Mouse (Mus musculus) small intestine, adult 10 weeks (tissue): Measurements from ENCODE around the gene Rad17. TPM values are rescaled to one million over a fixed set of nuclear protein-coding genes. Genes with fewer than 3 reads are reported as not detected.

Experiments
- polyA plus RNA-seq: library from polyadenylated mRNA; stranded (reverse); fragments of 350-450 nt; fragmentation: Illumina TruSeq; extraction: RNeasy Lipid Tissue Mini Kit (QIAGEN cat#74804); gene quantifications from one replicate; pipeline ENCODE4 v1.2.3, GENCODE M21; 2014; ENCODE audit warnings: low replicate concordance

The Rad17 gene
- 37.1 TPM for polyA plus RNA-seq

DNA sequence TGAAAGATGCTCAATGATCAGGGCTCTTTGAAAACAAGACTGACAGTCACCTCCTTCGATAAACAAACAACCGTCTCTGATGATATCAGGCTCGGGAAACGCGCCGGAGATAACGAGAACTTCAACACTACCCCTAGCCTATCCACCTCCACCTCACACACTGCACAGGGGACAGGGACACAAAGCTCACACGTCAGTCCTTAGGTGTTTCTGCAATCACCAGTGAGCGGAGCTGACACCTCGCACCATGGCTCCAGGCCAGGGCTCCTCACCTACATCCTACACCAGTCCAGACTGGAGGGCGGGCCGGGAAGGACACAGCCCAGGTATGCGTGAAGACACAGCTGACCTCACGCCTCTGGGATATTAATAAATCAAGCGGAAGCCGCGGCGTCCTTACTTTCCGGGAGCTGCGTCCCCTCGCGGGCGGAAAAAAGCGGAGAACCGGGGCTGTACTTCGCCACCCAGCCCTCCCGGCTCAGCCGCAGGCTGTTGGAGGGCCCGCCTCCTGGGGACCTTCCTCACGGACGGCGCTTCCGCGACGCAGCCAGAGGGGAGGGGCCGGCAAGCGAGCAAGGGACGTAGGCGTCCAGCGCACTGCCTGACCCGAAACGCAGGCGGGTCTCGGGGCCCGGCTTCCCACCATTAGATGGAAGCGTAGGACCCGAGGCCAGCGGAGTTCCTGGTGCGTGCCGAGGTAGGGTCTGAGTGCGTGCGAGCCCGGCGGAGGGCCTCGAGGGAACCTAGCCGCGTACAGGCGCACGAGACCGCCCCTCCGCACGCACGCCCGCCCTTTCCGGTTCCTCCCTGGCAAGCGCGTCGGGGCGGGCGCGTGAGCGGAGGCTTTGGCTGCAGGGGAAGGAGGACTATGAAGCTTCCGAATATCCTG is at the start of gene Rad17, which contains the start of gene Ak6:
TSS of gene Rad17 (minus strand) at position 502 of the 889 bp plus-strand sequence.
TSS of gene Ak6 (plus strand) at position 430 of the 889 bp plus-strand sequence.

DNA sequence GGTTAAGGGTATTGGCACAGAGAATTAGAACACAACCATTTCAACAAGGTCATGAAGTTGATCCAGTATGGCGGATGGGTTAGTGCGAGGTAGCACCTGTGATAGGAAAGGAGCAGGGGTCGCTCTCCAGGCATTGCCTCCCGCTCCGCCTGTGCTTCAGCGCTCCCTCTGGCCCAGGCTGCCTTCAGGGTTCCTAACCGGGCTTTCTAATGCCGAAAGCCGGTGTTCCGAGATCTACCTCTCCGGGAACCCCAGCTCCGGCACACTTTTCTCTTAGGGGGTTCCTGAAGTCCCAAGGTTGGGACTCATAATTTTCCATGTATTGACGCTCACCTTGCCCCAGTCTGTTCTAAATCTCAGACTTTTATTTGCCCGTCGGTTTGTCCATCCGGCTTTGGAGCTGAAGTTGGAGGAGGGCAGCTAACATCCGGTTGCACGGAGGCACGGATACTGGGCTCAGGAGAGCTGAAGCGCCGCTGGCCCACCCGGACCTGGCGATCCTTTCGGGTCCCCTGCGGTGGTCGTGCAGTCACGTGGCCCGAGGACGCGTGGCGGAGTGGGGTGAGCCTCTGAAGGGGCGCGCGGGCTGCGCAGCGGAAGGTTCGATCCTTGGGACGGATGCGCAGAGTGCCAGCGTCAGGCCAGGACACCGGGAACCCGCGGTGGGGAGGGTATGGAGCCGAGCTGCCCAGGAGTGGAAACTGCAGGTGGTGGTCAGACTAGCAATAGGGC is 18.6 kb upstream of the Rad17 start, which contains the start of gene Ccdc125:
TSS of gene Ccdc125 (plus strand) at position 427 of the 732 bp plus-strand sequence.

GRCm38 (mm10) chr13:100651439-100652186 is 762 bp upstream of the Rad17 start, which contains the start of gene Taf9:
TSS of gene Taf9 (plus strand) at chr13:100651579.

DNA sequence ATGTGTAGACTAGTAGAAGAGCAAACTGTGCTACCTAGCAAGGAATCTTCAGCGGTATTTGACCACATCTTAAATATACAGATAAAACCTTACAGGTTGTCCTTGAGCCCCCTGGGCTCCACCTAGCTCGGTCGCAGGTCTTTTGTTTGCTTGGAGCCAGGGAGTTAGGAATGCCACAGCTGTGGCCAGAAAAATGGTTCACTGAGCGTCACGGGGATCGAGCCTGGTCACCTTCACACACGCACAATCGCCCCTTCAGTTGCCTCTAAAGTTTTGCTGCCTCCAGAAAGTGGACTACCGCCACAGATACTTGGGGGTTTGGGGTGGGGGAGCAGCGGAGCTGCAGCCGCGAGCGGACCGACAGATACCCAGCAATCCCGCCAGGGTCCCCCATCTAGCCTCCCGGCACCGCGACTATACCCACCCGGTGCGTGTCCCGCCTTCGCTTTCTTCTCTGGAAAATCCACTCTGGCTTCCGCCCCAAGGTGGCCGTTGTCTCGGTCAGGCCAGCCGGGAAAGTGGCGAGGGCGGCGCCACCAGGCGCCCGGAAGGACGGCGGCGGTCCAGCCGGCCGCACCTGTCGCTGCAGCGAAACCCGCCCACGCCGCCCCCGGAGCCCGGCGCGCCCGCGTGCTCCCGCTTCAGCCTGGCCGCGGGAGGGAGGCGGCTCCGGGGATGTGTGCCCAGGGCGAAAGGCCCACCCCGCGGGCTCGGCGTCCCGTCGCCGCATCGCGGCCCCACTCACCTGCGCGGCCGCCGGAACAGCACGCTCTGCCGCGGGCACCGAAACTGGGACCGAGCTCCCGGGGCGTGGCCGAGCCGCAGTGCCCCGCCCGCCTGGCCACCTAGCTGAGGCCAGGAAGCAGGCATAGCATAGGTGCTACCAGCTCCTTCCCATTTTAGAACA is 34.4 kb downstream of the Rad17 start, which contains the start of gene Marveld2:
TSS of gene Marveld2 (minus strand) at position 791 of the 907 bp plus-strand sequence.

Other genes starting within 250 kb of the Rad17 start
- gene Naip1, start 198.2 kb downstream of the Rad17 start, polyA plus RNA-seq: 70.0 TPM
- gene Gtf2h2, start 158.5 kb downstream of the Rad17 start, polyA plus RNA-seq: 70.8 TPM
- gene Ocln, start 98.3 kb downstream of the Rad17 start, polyA plus RNA-seq: 147 TPM
- gene Marveld2, start 34.1 kb downstream of the Rad17 start, polyA plus RNA-seq: 17.5 TPM
- gene Ak6, start 72 bp downstream of the Rad17 start, polyA plus RNA-seq: 136 TPM
- 7.7 TPM for gene Taf9, start 528 bp upstream of the Rad17 start, polyA plus RNA-seq
- gene Ccdc125, start 18.7 kb upstream of the Rad17 start, polyA plus RNA-seq: 2.3 TPM
- gene Cdk7, start 79.9 kb upstream of the Rad17 start, polyA plus RNA-seq: 36.7 TPM
- gene Mrps36, start 93.6 kb upstream of the Rad17 start, polyA plus RNA-seq: 154 TPM
- 15.3 TPM for gene Cenph, start 124.8 kb upstream of the Rad17 start, polyA plus RNA-seq
- gene Ccnb1, start 135.5 kb upstream of the Rad17 start, polyA plus RNA-seq: 34.0 TPM
- gene Slc30a5, start 182.4 kb upstream of the Rad17 start, polyA plus RNA-seq: 321 TPM